Mouse (Mus musculus) right cerebral cortex, postnatal 4 days (tissue): ENCODE measurements at regions not wholly inside any gene's neighbourhood (a gene's known extent, or its start where the extent isn't known, plus 50 kb on each side); places are given as distances from the start of the nearest gene placed in this dataset.
A peak's percentile ranks its signal among the peaks of the same experiment; 100 is the strongest.
"Not testable (repeated sequence)": the region's sequence is repeated elsewhere in the genome, so short reads cannot be mapped to it uniquely, and the experiment has no call there.

Source experiments
- DNase-seq: peaks from one replicate; pipeline ENCODE4 v3.0.0-alpha.2; 2022

DNA sequence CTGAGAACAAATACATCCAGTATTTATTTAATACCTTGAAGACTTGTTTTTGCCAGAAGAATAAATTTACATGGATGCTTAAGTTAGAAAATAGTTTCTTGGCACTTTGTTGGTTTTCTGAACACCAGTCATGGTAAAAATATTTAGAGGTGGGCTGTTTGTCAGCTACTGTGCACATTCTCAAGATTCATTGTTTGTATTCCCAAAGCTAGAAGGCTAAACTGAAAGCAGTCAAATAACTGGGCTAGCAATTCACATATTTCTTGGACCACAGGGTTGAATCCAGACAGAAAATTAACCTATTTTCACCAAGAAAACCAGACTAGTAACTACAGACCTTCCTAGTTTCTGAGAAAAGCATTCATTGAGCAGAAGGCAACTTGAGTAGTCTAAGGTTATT lies 488.1 kb upstream of the Klf6 start:
- no peak for DNase-seq

DNA sequence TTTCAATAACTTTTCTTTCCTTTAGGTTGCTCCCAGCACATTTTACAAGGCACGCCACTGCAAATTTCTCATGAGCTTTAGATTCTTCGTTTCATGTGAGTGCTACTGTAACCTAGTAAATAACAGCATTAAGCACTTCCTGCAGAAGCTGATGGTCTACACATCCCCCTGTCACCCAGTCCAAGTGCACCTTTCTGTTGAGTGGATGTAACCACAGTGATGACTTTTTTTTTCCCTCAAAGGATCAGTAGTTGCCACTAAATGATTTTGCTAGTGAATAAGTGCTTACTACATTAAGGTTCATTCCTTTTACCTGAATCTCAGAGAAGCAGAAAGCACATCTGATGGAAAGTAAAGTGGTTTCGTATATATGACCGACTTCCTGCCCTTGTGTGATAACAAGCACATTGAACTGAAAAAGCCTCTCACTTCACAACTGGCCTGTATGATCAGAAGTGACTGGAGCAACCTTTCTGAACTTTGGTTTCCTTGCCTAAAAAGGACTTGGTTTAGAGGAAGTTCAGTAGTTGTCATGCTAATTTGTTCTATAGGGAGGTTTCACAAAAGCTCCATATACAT lies 453.0 kb upstream of the Klf6 start:
- DNase-seq: no peak

DNA sequence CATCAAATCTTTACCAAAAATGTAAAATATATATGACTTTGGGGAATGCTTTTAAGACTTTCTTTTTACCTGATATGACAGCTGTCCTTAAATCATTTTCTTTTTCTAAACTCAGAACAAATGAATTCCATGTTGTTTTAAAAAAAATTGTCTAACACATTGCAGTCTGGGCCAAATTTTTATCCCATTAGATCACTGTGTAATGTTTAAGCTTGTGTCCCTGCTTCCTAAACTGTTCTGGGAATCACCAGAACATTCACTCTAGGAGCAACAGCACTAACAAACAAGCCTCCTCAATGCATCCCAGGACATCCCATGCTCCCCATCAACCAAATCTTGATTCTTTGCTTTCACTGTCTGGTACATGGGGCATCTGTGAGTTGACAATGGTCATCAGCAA lies 449.2 kb upstream of the Klf6 start:
- DNase-seq: no peak

DNA sequence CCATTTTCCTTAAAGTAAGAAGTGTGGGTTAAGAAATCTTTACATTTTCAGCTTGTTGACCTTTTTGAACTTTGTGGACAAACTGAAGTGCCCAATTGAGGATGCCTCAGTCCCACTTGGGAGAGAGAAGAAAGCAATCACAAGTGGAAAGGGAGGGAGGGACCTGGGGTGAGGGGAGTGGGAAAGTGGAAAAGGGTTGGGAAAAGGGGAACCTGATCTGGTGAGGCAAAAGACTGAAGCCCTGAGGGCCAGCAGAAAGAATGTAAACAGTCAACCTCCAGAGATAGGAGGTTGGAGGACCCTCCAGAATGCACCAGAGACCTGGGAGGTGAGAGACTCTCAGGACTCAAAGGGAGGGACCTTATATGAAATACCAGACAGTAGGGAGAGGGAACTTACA lies 448.3 kb upstream of the Klf6 start:
- DNase-seq: not testable (repeated sequence)

DNA sequence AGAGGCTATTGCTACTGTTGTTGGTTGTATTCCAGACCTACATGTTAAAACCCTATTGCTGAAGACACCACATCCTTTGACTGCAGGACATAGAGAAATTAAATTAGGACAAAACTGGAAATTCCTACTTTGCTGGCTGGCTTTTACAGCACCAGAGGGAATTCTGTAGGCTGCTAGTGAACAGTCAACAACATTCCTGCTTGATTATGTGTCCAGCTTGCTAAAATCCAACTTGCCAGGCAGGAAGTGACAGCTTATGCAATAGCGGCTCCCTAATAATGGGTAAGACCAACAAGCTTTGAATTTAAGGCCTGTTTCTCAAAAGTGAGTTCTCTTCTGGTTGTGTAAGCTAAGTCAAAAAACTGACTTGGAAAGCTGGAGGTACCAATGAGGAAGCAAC lies 437.2 kb upstream of the Klf6 start:
- no peak for DNase-seq

DNA sequence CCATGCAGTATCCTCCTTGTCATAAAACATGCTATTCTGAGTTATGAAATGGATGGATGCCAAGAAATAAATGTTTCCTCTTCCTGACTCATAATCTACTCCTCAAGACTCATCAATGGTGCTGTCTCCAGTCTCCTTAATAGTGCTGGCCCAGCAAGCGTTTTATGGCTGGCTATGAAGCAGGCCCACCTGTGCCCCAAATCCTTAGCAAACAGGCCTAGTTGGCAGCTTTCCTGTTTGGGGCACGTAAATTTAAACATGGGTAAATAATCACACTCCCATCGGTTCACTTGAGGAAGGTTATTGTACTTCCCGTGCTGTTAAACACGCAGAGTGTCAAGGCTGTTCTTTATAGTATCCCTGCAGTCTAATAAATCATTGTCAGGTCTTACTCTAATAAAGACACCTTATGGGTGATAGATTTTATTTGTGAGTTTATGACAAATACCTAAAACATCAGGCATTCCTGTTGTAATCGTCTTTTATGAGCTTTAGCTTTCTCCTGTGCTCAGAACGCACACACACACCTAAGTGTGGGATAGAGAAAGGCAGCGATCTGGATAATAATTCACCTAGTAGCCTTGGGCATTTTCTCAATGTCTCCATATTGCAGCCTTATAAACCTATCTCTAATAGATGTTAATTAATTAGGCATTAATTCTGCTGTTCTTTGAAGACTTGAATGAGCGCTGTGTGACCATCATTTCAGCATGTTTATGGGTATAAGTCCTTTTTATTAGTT lies 435.6 kb upstream of the Klf6 start:
- DNase-seq: no peak

DNA sequence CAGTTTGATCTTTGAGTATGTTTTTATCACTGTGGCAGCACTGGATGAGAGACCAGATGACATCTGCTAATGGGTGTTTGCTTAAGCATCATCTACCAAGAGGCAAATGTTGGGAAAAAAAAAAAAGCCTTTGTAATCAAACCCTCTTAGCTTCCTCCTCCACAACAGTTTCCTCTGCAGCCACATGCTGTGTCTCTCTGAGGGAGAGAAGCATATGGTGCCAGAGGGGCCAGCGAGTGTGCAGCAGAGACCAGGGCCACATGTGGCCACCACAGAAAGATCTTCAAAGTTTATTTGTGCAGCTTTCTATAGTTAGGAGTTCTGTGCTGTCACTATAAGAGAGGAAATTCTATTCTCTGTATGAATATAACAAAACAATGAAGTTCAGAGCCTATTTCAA lies 427.6 kb upstream of the Klf6 start:
- DNase-seq: no peak

DNA sequence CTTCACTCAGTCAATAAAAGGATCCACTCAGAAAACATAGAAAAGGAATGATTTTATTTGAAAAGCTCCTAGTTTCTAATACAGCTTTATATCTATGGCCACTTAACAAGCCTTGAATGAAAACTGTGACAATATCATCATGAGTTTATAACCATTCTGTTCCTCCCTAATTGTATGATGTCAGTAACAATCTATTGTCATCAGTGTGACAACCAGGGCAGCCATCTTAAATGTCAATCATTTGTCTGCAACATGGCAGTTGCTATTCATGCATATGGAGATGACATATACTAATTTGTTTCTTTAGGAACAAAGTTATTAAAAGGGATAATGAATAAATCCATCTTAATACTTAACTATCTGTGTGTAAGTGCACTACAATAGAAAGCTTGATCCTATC lies 426.2 kb upstream of the Klf6 start:
- no peak for DNase-seq

DNA sequence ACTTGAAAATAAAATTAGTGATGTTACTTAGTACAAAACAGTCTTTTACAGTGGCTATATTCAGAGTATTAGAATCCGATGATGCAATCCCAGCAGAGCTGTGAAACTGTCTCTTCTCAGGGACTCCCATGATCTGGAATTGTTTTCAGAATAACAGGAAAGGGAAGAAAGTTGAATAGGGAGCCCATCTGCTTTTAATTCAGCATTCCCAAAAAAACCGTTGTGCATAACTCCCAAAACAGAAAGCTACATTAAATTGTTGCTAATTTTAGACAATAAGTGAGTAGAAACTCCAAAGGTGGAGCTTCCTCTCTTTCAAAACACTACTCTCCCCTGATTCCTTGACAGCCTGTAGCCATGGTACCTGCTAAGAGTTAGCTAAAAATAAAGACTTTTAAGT lies 425.1 kb upstream of the Klf6 start:
- DNase-seq: no peak

DNA sequence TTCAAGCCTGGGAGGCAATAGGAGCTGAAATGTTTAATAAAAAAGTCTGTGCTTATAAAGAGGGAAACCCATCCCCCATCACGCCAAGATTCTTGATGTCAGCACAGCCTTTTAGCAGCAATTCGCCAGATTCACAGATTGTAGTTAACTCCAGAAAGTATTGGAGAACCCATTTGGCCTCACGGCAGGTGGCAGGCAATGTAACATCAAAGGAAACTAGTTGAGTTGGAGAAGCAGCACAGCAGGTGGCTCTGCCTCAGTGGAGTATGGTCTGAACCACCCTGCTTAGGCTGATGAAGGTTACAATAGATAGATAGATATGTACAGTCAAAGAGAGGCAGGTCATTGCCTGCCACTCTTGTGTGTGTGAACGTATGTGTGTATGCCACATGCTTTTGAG lies 420.8 kb upstream of the Klf6 start:
- no peak for DNase-seq

DNA sequence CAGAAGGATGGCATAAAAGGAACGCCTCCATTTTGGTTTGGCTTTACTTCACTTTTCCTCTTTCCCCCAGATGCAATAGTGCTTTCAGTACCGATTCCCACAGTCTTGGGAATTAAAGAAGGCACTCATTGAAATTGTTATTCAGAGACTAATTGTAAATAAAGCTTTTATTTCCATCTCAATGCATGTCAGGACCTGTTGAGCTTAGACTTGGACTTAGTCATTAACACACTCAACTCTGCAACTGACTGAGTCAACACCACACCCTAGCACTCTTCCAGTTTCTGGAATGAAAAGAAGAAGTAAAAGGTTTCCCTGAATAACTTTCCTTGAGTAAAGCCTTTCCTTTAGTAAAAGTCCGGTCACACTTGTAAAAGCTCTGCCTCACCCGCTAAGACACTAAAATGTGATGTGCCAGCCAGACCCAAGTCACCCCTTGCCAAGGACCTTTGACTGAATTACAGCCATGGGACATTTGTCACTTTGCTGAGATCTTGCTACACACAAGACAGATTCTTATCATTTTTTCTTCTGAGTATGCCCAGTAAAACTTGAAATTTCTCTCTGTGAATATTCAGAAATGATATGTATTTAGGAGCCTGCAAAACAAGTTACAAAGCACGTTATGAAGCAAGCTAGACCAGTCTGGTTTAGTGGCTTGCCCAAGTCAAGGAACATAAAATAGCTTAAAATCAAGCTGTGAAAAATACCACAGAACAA lies 416.4 kb upstream of the Klf6 start:
- DNase-seq: no peak

DNA sequence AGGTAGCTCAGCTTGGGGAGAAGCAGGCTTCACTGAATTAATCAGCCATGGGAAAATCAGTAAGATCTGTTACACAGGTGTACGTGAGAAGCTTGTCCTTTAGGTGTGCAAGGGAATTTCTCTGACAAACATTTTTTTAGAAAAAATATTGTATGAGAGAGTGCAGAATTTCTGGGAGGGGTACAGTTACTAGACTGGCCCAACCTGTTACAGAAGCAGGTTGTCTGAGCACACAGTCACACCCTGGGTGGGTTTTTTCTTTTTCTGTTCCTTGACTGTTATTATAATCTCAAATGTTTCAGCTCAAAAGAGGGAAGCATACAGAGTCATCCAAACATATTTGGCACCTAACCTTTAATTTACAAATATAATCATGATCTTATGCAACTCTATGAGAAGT lies 412.7 kb upstream of the Klf6 start:
- no peak for DNase-seq

DNA sequence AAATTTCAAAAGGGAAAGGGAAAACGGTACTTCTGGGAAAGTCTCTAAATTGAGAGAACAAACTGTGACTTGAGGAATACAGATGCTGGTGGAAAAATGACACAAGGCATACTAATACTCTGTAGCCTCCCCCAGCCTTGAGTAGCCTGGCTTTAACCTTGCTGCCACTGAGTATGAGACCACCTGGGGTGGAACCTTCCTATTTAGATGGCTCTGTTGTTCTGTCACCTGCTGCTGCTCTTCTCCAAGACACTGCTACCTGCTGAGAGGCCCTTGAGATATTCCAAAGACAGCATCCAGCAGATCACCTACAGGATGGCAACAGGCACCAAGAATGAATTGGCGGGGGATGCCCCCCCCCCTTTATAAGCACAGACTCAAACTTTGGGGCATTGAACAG lies 380.5 kb upstream of the Klf6 start:
- DNase-seq: no peak

DNA sequence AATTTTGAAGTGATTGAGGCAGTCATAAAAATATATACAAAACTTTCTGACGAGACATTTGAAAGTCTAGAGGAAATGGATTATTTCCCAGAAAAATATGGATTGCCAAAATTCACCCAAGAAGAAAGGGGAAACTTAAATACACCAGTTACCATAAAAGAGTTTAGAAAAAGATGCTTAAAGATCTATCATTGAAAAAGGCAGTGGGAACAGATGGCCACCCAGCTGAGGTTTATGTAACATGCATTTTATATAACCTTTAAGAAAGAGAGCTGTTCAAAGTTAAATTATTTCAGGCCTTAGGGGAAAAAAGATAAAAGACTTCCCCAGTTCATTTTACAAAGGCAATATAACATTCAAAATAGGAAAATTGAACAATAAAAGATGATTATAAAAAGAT lies 369.0 kb upstream of the Klf6 start:
- DNase-seq: no peak

DNA sequence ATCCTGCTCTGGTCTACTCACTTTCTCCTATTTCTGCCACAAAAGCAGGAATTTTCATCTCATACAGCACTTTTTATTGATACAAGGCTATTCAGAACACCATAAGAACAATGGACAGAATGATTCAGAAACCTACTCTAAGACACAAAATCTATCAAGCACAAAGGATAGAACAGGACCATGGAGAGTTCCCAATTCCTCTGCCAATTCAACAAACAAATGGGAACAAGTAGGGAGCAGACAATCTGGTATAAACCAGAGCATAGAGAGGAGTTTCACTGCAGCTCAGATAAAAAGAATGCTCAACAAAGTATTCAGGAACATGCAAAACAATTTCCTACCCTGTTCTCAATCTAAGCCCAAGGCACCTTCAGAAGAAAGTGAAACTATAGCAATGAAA lies 363.7 kb upstream of the Klf6 start:
- no peak for DNase-seq

DNA sequence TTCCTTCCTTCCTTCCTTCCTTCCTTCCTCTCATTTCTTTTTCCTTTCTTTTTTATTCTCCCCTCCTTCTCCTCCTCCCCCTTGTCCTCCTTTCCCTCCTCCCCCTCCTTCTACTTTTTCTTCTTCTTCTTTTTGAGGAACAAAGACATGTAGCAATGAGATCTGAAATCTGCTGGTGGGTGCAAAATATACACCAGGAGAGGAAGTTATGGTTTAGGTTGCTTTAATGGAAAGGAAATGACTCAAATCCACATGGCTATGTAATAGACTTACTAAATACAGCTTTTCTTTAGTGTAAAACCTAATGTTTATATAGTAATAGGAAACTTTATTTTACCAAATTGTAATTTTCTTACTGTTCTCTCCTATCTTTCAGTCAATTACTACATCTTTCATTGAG lies 349.5 kb upstream of the Klf6 start:
- no peak for DNase-seq

DNA sequence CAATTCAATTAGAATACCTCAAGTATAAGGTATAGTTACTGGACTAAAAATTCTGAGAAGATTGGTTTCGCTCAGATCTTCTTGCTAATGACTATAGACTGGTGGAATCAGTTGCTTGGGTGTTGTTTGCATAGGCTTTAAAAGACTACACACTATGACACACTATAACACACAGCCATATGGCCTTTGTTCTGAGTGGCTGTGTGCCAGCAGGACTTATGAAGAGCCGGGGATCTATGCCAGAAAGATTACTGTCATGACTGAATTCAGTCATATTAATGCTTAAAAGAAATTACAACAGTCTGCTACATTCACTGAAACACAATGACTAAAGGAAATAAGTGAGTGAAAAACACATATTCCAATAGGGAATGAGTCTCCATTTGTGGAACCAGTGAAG lies 345.7 kb upstream of the Klf6 start:
- DNase-seq: peak; percentile 5

DNA sequence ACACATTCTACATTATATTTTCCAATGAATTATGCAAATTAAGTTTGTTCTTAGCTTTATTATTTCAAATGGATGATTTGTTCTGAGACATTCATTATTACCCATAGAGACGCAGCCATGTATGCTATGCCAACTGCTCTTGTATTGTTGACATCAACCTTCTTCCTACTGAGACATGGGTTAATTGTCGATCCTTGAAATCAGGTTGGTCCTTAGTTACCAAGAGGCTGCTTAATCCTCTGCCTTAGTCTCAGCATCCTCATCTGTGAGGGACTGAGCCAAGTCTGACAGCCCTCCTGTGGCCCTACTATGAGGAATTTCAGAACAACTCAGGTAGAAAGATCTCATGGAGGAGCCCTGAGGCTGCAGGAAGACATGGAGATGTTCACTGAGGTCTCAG lies 345.2 kb upstream of the Klf6 start:
- no peak for DNase-seq

DNA sequence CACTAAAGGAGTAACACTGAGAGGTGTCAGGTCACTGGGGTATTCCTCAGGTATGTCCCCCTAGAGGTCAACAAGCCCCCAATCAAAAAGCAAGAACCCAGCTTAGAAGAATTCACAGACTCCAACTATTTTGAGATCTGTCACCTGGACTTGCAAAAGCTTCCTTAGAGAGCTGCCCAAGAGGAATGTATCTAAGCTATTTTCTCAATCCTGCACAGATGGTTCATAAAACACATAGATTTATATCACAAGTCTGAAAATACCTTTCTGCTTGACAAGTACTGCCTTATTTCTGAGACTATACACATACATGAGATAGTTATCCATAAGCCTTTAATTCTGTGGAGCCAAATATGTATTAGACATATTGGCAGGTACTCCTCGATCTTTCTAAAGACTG lies 342.1 kb upstream of the Klf6 start:
- DNase-seq: no peak

DNA sequence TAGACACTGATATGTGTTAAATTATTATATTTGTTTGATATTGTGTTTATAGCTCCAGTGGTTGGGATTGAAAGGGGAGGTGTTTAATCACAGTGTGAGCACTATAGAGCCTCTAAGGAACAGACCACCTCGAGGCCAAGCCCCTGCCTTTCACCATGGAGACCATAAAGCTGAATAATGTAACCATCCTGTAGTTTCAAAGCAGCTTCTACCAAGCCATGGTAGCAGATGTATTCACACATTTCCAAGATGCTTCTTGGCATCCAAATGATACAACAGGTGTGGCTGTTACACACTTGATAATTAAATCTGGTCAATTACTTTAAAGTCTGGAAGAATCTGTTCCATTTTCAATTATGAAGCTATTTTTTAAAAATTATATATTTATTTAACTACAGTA lies 341.7 kb upstream of the Klf6 start:
- no peak for DNase-seq

DNA sequence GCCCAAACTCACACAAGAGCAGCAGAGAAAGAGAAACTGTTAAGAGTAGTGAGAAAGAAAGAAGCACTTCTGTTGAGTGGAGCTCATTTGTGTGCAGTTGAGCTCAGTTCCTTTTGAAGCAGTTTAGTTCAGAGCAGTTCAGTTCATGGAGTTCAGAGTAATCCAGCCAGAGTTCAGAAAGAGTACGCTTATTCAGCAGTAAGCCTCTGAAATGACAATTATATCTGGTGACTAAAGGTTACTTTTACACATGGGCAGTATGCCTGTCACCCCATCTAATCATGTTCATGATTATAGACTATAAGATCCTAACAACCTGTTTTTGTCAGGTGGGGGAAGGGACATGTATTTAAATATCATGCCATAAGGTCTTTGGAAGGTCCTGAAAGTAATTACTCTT lies 333.9 kb upstream of the Klf6 start:
- no peak for DNase-seq

DNA sequence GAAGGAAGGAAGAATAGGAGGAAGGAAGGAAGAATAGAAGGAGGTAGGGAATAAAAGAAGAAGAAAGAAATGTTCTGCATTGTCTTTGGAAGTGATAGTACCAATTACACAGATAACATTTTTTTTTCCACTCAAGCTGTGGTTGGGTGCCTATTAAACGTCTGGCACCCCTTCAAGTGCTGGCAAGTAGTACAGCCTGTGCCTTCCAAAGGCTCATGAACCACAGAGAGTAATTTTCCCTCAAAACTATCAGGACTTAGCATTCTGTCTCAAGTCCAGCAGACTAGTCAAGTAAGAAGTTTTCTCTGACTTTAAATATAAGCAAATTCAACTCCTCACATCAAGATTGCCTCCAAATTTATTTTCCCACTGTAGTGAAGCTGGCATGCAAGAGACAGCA lies 321.0 kb upstream of the Klf6 start:
- DNase-seq: no peak

DNA sequence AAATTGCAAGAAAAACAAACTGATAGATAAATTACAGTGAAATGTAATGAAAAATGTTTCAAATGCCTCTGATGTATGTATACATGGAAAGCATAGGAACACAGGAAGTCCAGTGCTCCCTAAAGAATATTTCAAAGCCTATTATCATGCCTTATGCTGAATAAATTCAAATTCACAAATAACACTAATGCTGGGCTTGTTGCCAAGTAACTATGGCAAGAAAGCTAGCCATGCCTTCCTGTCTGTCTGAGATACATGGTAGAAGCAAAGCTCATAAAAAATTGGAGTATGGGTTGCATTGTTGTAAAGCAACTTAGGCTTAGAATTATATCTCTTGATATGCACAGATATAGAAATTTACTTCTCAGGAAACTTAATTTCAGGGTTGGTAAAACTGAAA lies 315.8 kb upstream of the Klf6 start:
- no peak for DNase-seq

DNA sequence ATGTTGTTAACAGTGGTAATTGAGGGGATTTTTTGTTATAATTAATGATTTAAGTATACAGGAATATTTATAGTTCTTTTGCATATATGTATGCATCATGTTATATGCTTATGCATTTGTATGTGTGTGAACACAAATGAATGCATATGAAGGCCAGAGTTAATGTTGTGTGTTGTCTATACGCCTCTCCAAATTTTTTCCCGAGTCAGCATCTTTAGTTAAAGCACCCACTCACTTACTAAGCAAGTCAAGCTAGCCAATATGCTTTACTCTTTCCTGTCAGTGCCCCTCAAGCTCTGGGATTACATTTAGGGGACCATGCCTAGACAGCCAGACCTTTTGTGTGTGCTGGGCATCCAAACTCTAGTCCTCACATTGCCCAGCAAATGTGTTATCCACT lies 315.3 kb upstream of the Klf6 start:
- no peak for DNase-seq

DNA sequence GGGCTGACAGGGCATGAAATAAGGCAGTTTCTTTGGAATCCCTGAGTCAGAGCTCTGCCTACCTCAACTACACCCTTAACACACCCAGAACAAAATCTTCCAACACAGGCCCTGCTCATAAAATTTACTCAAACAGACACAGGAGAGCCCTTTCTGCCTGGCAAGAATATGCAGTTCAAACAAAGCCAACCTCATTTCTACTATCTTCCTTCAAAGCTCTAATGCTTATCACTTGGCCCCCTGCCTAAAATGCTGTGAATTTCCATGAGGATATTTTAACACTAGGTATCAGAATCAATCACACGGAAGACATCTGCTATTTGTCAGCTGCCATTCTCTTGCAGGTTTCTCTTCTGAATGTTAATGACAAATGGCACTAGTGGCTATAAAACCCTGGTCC lies 314.3 kb upstream of the Klf6 start:
- DNase-seq: no peak
